Mouse (Mus musculus): ENCODE measurements around the gene Krtap16-1.

The Krtap16-1 gene

GRCm38 (mm10) chr11:99986180-99986647 is at the start of gene Krtap16-1:
Krtap16-1 (minus strand) TSS chr11:99986597.
- no peak for DNase-seq (ENCODE audit: low read depth)

- no peak for DNase-seq (ENCODE audit: low read depth)
These were observed 43.4 kb upstream of the Krtap16-1 start, which contains the start of gene Krt33b for GRCm38 (mm10) chr11:100029768-100030167. Krt33b (minus strand) TSS chr11:100029868.

- DNase-seq (ENCODE audit: low read depth): no peak
These were observed 35.0 kb upstream of the Krtap16-1 start for GRCm38 (mm10) chr11:100021438-100021837.

- DNase-seq (ENCODE audit: low read depth): no peak
These were observed 33.1 kb upstream of the Krtap16-1 start for GRCm38 (mm10) chr11:100019466-100019865.

- no peak for DNase-seq (ENCODE audit: low read depth)
These were observed 29.7 kb upstream of the Krtap16-1 start, which contains the start of gene Krt33a for GRCm38 (mm10) chr11:100016112-100016511. Krt33a (minus strand) TSS chr11:100016212.

- DNase-seq (ENCODE audit: low read depth): no peak
These were observed 27.3 kb upstream of the Krtap16-1 start for GRCm38 (mm10) chr11:100013691-100014171.

- no peak for DNase-seq (ENCODE audit: low read depth)
These were observed 24.3 kb upstream of the Krtap16-1 start for GRCm38 (mm10) chr11:100010682-100011081.

GRCm38 (mm10) chr11:100008336-100008735 is 21.9 kb upstream of the Krtap16-1 start:
- no peak for DNase-seq (ENCODE audit: low read depth)

- DNase-seq (ENCODE audit: low read depth): no peak
These were observed 20.2 kb upstream of the Krtap16-1 start for GRCm38 (mm10) chr11:100006624-100007023.

GRCm38 (mm10) chr11:100005905-100006304 is 19.5 kb upstream of the Krtap16-1 start:
- DNase-seq (ENCODE audit: low read depth): no peak

GRCm38 (mm10) chr11:100004846-100005245 is 18.4 kb upstream of the Krtap16-1 start:
- peak; percentile 19 for DNase-seq (ENCODE audit: low read depth)

GRCm38 (mm10) chr11:99999091-99999490 is 12.7 kb upstream of the Krtap16-1 start:
- no peak for DNase-seq (ENCODE audit: low read depth)

- no peak for DNase-seq (ENCODE audit: low read depth)
These were observed 7.9 kb upstream of the Krtap16-1 start for GRCm38 (mm10) chr11:99994384-99994661.

GRCm38 (mm10) chr11:99993620-99994383 is 7.4 kb upstream of the Krtap16-1 start, which contains the start of gene Krtap17-1:
Krtap17-1 (minus strand) TSS chr11:99993994.
- DNase-seq (ENCODE audit: low read depth): no peak

- DNase-seq (ENCODE audit: low read depth): no peak
These were observed 4.2 kb upstream of the Krtap16-1 start for GRCm38 (mm10) chr11:99990571-99990970.

GRCm38 (mm10) chr11:99989881-99990405 is 3.5 kb upstream of the Krtap16-1 start:
- no peak for DNase-seq (ENCODE audit: low read depth)

GRCm38 (mm10) chr11:99988530-99988929 is 2.1 kb upstream of the Krtap16-1 start:
- no peak for DNase-seq (ENCODE audit: low read depth)

- no peak for DNase-seq (ENCODE audit: low read depth)
These were observed 905 bp downstream of the Krtap16-1 start for GRCm38 (mm10) chr11:99985291-99986092.

GRCm38 (mm10) chr11:99983442-99983841 is 3.0 kb downstream of the Krtap16-1 start:
- DNase-seq (ENCODE audit: low read depth): no peak

GRCm38 (mm10) chr11:99982731-99983130 is 3.7 kb downstream of the Krtap16-1 start:
- DNase-seq (ENCODE audit: low read depth): no peak

GRCm38 (mm10) chr11:99978953-99979352 is 7.4 kb downstream of the Krtap16-1 start, which contains the start of gene Krtap29-1:
Krtap29-1 (minus strand) TSS chr11:99979053.
- DNase-seq (ENCODE audit: low read depth): no peak

GRCm38 (mm10) chr11:99965961-99966360 is 20.4 kb downstream of the Krtap16-1 start:
- DNase-seq (ENCODE audit: low read depth): no peak

All from fibroblast of lung, adult 2 months (primary cell).